Mouse (Mus musculus) heart, adult 2 months (tissue): ENCODE results near the gene Slc4a8.

Experiments
- CTCF ChIP-seq: fragments of 200-600 bp; IDR thresholded peaks from 2 replicates; pipeline ENCODE4 v1.8.1; 2022; ENCODE audit warnings: antibody characterized with exemption, mild to moderate bottlenecking, moderate library complexity
- EP300 ChIP-seq: fragments of 200-500 bp; IDR thresholded peaks from 2 replicates; pipeline ENCODE4 v1.6.1; 2011; ENCODE audit warnings: low read depth, low read length, control low read depth; ENCODE audit not compliant: insufficient read depth
- POLR2A ChIP-seq: fragments of 200-500 bp; IDR thresholded peaks from 2 replicates; pipeline ENCODE4 v1.6.1; 2011; ENCODE audit warnings: mild to moderate bottlenecking, low read depth, low read length, control low read depth; ENCODE audit not compliant: insufficient read depth

DNA sequence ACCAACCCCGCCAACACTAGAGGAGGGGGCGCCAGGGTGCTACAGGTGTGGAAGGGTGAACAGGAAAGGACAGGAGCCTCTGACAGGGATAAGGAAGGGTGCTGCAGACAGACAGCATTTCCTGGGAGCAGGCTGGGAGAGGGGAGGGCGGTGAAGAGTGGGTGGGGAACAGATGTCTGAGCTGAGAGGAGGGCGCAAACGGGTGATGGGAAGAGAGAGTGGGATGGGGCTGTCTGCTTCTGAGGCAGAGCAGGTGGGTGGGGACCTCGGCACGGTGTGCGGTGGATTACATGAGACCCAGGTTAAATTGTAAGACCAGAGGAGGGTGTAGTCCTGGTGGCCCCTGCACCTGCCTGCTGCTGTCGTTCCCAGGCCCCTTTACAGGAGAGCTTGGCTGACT lies 68.2 kb downstream of the Slc4a8 start:
- TF ChIP-seq POLR2A (no peak), EP300 (no peak), CTCF (no peak)
